Mouse (Mus musculus) cerebellum, adult 2 months (tissue): ENCODE measurements around the gene Add2.

Source experiments
- CTCF ChIP-seq: fragments of 200-500 bp; IDR thresholded peaks from 2 replicates; pipeline ENCODE4 v1.5.1; 2011; ENCODE audit warnings: low read depth, mild to moderate bottlenecking, control low read depth, low read length, moderate library complexity, borderline replicate concordance; ENCODE audit not compliant: insufficient read depth
- POLR2A ChIP-seq: fragments of 200-500 bp; IDR thresholded peaks from 2 replicates; pipeline ENCODE4 v1.6.1; 2011; ENCODE audit warnings: low read length, control low read depth, borderline replicate concordance; ENCODE audit not compliant: insufficient read depth

DNA sequence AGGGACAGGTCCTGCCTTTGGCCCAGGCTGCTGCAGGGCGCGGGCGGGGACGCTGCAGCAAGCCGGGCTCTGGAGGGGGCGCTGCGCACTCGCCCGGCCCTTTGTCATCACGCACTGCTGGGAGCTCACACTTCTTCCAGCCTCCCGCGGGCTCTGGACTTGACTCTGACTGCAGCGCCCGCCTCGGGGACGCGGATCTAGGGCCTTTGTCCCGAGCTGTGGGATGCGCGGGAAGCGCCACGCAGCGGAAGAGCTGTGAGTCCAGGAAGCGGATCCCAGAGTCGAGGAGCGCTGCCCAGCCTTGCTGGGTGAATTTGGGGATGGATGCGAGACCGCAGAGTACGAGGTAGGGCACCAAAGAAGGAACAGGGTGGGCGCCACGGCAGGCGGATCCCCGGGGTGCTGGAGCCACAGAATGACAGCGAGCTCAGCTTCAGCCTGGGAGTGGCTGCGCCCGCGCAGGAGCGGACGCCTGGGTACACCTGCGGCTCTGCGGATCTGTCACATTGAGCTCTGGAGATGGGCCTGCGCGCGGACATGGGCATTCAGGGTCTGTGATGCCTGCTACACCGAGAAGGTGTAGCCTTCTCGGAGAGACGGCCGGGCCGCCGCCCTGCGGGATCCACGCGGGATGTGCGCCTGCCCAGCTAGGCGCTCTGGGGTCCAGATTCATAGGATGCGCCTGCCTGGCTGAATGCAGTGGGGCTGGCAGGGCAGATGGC, at the start of gene Add2:
- TF ChIP-seq POLR2A, result peak; percentile 59; the same call in 1 of the 2 replicates
- peak; percentile 32; the same call in 1 of the 2 replicates for TF ChIP-seq CTCF
